Mouse (Mus musculus): ENCODE measurements at regions not wholly inside any gene's neighbourhood (a gene's known extent, or its start where the extent isn't known, plus 50 kb on each side); places are given as distances from the start of the nearest gene placed in this dataset.

DNA sequence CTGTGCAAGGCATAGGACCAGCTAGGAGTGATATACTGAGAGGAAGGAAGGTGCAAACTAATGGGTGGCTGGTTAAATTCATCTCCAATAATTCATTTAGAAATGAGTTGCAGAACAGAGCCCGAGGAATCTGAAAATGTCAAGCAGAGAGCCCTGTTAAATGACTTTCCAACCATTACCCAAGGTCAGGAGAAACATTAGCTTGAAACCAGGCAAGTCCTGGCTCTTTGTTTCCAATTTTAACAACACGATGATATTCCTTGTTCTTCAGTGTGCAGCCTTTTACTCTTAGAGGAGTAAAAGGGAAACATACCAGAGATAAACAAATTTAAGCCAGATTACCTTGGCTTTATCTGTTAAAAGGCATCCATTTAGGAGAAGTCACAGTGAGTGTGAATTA lies 2318.4 kb downstream of the Poteg start:
- H3K9me3 ChIP-seq (replicated peaks; ENCODE audit: control insufficient read depth, low read length) = no peaks in the 10 kb centered on the region
- H3K4me2 ChIP-seq (ENCODE audit: low read depth, low read length) = no peak overlapping the region
- TF ChIP-seq EP300 (IDR thresholded peaks at IDR 0.05; ENCODE audit: low read depth) (no peak), CTCF (IDR thresholded peaks at IDR 0.05; ENCODE audit: low read depth) (no peak)
- H3K9ac ChIP-seq (replicated peaks; ENCODE audit: low read depth, low read length) = no peak overlapping the region
- ATAC-seq (ENCODE audit: insufficient read depth, low read depth) (no peak), DNase-seq (ENCODE audit: low spot score) (no peak)
- H3K27ac ChIP-seq (ENCODE audit: low read depth) = no peak overlapping the region
- H3K4me1 ChIP-seq (ENCODE audit: control insufficient read depth, insufficient read depth) = no peaks in the 10 kb centered on the region
- no peaks in the 10 kb centered on the region for H3K27me3 ChIP-seq (ENCODE audit: control insufficient read depth, insufficient read depth, low read length)
- H3K4me3 ChIP-seq (ENCODE audit: low read depth, low read length) = no peak overlapping the region
- no peaks in the 10 kb centered on the region for H3K36me3 ChIP-seq (replicated peaks; ENCODE audit: control insufficient read depth, insufficient read depth, low read length)
- WGBS = 35% methylated on average over 2 of the region's 2 CpGs

DNA sequence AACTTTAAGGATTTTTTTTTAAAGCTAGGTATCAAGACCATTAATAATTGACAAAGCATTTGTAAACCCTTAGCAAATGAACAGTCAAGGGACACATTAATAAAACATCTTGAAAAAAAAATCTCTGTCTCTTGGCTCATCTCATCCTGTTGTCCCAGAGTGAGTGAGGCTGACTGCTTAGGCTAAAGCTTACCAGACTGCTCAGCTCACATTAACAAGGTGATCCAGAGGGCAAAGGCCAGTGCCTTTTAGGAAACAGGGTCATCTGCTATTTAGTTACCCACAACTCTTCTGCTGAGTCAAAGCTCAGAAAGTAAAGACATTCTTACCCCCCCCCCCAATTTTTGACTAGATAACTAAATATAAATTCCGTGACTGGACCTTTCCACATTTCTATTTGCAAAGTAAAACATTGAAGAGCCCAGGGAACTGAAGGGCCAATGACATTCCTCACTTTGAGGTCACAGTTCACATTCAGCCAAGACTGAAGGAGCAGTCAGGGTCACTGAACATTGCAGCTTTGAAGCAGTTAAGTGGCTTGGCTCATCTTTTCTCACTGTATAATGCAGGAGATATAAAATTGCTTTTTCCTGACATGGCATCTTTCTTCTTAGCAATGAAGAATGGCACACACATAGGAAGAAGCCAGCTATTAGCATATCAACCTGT lies 2318.9 kb downstream of the Poteg start:
- ATAC-seq (ENCODE audit: insufficient read depth, low read depth) (no peak), DNase-seq (ENCODE audit: low spot score) (no peak)
- no peaks in the 10 kb centered on the region for H3K9me3 ChIP-seq (replicated peaks; ENCODE audit: control insufficient read depth, low read length)
- WGBS = 53% methylated on average over 1 of the region's 1 CpGs
- no peak overlapping the region for H3K4me2 ChIP-seq (ENCODE audit: low read depth, low read length)
- no peaks in the 10 kb centered on the region for H3K36me3 ChIP-seq (replicated peaks; ENCODE audit: control insufficient read depth, insufficient read depth, low read length)
- no peak overlapping the region for H3K4me3 ChIP-seq (ENCODE audit: low read depth, low read length)
- no peak overlapping the region for H3K27ac ChIP-seq (ENCODE audit: low read depth)
- H3K27me3 ChIP-seq (ENCODE audit: control insufficient read depth, insufficient read depth, low read length) = no peaks in the 10 kb centered on the region
- no peaks in the 10 kb centered on the region for H3K4me1 ChIP-seq (ENCODE audit: control insufficient read depth, insufficient read depth)
- no peak overlapping the region for H3K9ac ChIP-seq (replicated peaks; ENCODE audit: low read depth, low read length)
- TF ChIP-seq CTCF (IDR thresholded peaks at IDR 0.05; ENCODE audit: low read depth) = no peak
- no peak for TF ChIP-seq EP300 (IDR thresholded peaks at IDR 0.05; ENCODE audit: low read depth)

- TF ChIP-seq CTCF (IDR thresholded peaks at IDR 0.05; ENCODE audit: low read depth) (no peak), EP300 (IDR thresholded peaks at IDR 0.05; ENCODE audit: low read depth) (no peak)
- ATAC-seq (ENCODE audit: insufficient read depth, low read depth) (no peak), DNase-seq (ENCODE audit: low spot score) (no peak)
- no peaks in the 10 kb centered on the region for H3K9me3 ChIP-seq (replicated peaks; ENCODE audit: control insufficient read depth, low read length)
- 58% methylated on average over 5 of the region's 5 CpGs for WGBS
- H3K27me3 ChIP-seq (ENCODE audit: control insufficient read depth, insufficient read depth, low read length) = no peaks in the 10 kb centered on the region
- H3K4me1 ChIP-seq (ENCODE audit: control insufficient read depth, insufficient read depth) = no peaks in the 10 kb centered on the region
- H3K4me3 ChIP-seq (ENCODE audit: low read depth, low read length) = no peak overlapping the region
- H3K4me2 ChIP-seq (ENCODE audit: low read depth, low read length) = no peak overlapping the region
- no peak overlapping the region for H3K27ac ChIP-seq (ENCODE audit: low read depth)
- H3K36me3 ChIP-seq (replicated peaks; ENCODE audit: control insufficient read depth, insufficient read depth, low read length) = no peaks in the 10 kb centered on the region
- no peak overlapping the region for H3K9ac ChIP-seq (replicated peaks; ENCODE audit: low read depth, low read length)
Measured at GRCm38 (mm10) chr8:29777081-29777785, 2329.8 kb downstream of the Poteg start.

GRCm38 (mm10) chr8:29789207-29789606 lies 2341.7 kb downstream of the Poteg start:
- H3K9ac ChIP-seq (replicated peaks; ENCODE audit: low read depth, low read length) = no peak overlapping the region
- ATAC-seq (ENCODE audit: insufficient read depth, low read depth) = no peak

GRCm38 (mm10) chr8:29790029-29790428 lies 2342.6 kb downstream of the Poteg start:
- DNase-seq (ENCODE audit: low spot score) = no peak
- ATAC-seq (ENCODE audit: insufficient read depth, low read depth) = no peak
- WGBS = 93% methylated on average over 2 of the region's 2 CpGs
- H3K4me3 ChIP-seq (ENCODE audit: low read depth, low read length) = no peak overlapping the region
- H3K36me3 ChIP-seq (replicated peaks; ENCODE audit: control insufficient read depth, insufficient read depth, low read length) = no peaks in the 10 kb centered on the region
- H3K4me2 ChIP-seq (ENCODE audit: low read depth, low read length) = no peak overlapping the region
- no peak overlapping the region for H3K27ac ChIP-seq (ENCODE audit: low read depth)
- no peaks in the 10 kb centered on the region for H3K4me1 ChIP-seq (ENCODE audit: control insufficient read depth, insufficient read depth)
- no peak overlapping the region for H3K9ac ChIP-seq (replicated peaks; ENCODE audit: low read depth, low read length)
- TF ChIP-seq EP300 (IDR thresholded peaks at IDR 0.05; ENCODE audit: low read depth) = no peak
- no peak for TF ChIP-seq CTCF (IDR thresholded peaks at IDR 0.05; ENCODE audit: low read depth)
- no peaks in the 10 kb centered on the region for H3K9me3 ChIP-seq (replicated peaks; ENCODE audit: control insufficient read depth, low read length)
- no peaks in the 10 kb centered on the region for H3K27me3 ChIP-seq (ENCODE audit: control insufficient read depth, insufficient read depth, low read length)

More at GRCm38 (mm10) chr8:29789207-29789606, 2341.7 kb downstream of the Poteg start:
- H3K4me2 ChIP-seq (ENCODE audit: low read depth, low read length) = no peak overlapping the region
- DNase-seq (ENCODE audit: low spot score) = no peak
- no peaks in the 10 kb centered on the region for H3K27me3 ChIP-seq (ENCODE audit: control insufficient read depth, insufficient read depth, low read length)
- no peaks in the 10 kb centered on the region for H3K9me3 ChIP-seq (replicated peaks; ENCODE audit: control insufficient read depth, low read length)
- TF ChIP-seq EP300 (IDR thresholded peaks at IDR 0.05; ENCODE audit: low read depth) = no peak
- no peak for TF ChIP-seq CTCF (IDR thresholded peaks at IDR 0.05; ENCODE audit: low read depth)
- H3K4me1 ChIP-seq (ENCODE audit: control insufficient read depth, insufficient read depth) = no peaks in the 10 kb centered on the region
- no peak overlapping the region for H3K4me3 ChIP-seq (ENCODE audit: low read depth, low read length)
- no peaks in the 10 kb centered on the region for H3K36me3 ChIP-seq (replicated peaks; ENCODE audit: control insufficient read depth, insufficient read depth, low read length)
- no peak overlapping the region for H3K27ac ChIP-seq (ENCODE audit: low read depth)

Data from heart, postnatal 0 days (tissue).